Mouse (Mus musculus) left cerebral cortex, postnatal 10 days (tissue): ENCODE results near the gene Gm26657. TPM values are rescaled to one million over a fixed set of nuclear protein-coding genes. Genes with fewer than 3 reads are reported as not detected.

Source experiments
- DNase-seq, 2 experiments: peaks; one replicate each; pipeline ENCODE4 v3.0.0; 2021 to 2022; ENCODE audit warnings: low spot score in 2 of 2, mixed read lengths in 1 of 2; ENCODE audit errors: extremely low spot score in 1 of 2
- intact Hi-C: fragments of 180-260 bp; cut with DNase I; formaldehyde crosslinking; loops from one replicate; pipeline ENCODE4 v1.15.1; 2025
- total RNA-seq, 2 experiments: library from RNA; stranded (reverse); gene quantifications; 2 replicates each; pipeline ENCODE4 v1.2.3; 2021

The Gm26657 gene
- total RNA-seq, 2 experiments from 2014 or later, result not detected

- intact Hi-C loops, result no loop called here
- no peak for DNase-seq
Measured at GRCm38 (mm10) chr4:56747456-56747855, 7.6 kb downstream of the Gm26657 start.

DNA sequence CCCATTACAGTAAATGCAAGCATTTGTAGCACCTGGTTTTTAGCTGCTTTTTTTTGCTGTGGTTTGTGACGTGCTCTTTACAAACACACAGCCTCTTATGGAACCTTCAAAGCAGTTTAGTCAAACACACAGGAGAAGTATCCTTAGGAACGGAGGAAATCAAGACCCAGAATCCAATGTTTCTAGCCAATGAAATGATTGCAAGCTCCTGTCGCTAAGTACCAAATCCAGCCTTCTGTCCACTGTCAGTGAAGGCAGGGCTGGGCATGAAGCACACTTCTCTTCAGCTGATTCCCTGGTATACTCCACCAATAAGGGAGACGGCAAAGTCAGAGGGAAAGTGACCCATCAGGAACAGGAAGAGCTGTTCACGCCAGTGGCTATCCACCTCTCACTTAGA lies 16.2 kb downstream of the Gm26657 start:
- DNase-seq, result no peak
- intact Hi-C loops, result loop anchor here (5.0 kb wide), 1 partner anchor 36 kb away; no protein-coding TSS in a partner anchor

DNA sequence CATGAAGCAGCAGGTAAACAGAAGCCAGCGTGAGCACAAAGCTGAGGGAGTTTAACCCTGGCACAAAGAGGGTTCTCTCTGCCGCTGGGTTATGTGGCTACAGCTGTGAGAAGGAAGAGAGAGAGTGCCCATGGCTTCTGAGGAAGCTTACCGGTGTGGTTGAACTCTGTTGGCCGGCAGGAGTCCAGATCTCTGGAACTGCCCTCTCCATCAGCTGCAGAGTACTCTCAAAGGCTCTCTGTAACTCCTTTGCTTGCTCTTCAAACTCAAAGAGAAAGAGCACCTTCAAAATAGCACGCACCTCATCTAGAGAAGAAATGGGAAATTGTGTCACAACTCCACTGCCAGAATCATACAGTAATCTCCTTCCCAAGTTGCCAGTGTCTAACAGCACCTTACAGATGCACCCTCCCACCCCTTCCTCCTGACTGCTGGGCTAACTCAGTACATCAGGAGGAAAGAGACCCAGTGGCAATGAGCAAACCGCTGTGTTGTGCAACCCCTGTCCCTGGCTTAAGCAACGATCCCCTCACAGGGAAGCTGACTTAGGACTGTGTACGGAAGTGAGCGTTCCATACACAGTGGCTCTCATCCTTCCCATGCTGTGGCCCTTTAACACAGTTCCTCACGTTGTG lies 17.2 kb downstream of the Gm26657 start:
- intact Hi-C loops, result loop anchor here (5.0 kb wide), 1 partner anchor 35 kb away; no protein-coding TSS in a partner anchor
- DNase-seq, result no peak

GRCm38 (mm10) chr4:56757693-56758092 lies 17.8 kb downstream of the Gm26657 start:
- DNase-seq, result no peak
- intact Hi-C loops, result loop anchor here (5.0 kb wide), 1 partner anchor 35 kb away; no protein-coding TSS in a partner anchor

DNA sequence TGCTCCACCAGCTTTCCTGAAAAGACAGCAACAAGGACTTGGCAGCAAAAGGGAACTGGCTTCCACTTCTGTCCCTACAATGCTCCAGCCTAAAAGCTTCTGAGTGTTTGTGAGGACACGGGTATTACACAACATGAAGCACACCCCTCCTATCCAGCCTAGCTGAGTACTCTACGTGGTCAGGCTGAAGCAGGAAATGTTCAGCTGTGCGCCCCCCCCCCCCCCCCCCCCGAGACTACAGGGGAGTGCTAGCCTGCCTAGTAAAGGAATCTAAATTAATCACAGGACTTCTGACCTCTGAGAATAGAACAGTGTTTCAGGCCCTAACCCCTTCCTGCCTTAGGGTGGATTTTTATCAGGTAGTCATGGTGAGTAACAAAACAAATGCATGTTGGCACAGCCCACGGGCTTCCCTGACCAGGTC lies 28.0 kb downstream of the Gm26657 start:
- no peak for DNase-seq
- intact Hi-C loops, result no loop called here

GRCm38 (mm10) chr4:56768913-56769312 lies 29.0 kb downstream of the Gm26657 start:
- DNase-seq, result no peak
- intact Hi-C loops, result no loop called here

DNA sequence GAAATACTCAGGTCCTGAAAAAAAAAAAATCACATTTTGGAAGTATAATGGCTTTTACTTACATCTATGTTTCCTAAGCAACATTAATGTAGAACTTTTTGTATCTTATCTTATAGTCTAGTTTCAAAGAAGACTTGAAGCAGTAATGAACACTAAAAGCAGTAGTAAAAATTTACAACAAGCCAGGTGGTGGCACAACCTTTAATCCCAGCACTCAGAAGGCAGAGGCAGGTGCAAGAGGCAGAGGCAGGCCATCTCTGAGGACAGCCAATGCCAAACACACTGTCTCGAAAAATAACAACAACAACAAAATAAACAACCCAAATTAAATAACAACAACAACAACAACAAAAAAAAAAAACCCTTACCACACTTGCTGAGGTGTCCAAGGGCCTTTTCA lies 31.2 kb downstream of the Gm26657 start:
- DNase-seq, result no peak
- intact Hi-C loops, result no loop called here

Other genes with a start within 250 kb of the Gm26657 start
- not detected for gene Actl7b, start 1.4 kb downstream of the Gm26657 start, total RNA-seq
- not detected for gene Actl7a, start 3.3 kb downstream of the Gm26657 start, total RNA-seq
- gene Elp1, start 62.3 kb downstream of the Gm26657 start, total RNA-seq, result 10 to 100 TPM; 82.9 to 86.3 TPM
- 10 to 100 TPM; 20.7 to 21.2 TPM for gene Fam206a, start 62.3 kb downstream of the Gm26657 start, total RNA-seq
- 10 to 100 TPM; 16.6 to 17.1 TPM for gene Ctnnal1, start 125.1 kb downstream of the Gm26657 start, total RNA-seq
- gene Tmem245, start 207.4 kb downstream of the Gm26657 start, total RNA-seq, result 10 to 100 TPM; 31.6 to 36.4 TPM